Mouse (Mus musculus) spleen, embryonic (tissue): ENCODE measurements around the gene Tmem191c.

Source experiments
- CTCF ChIA-PET: fragments of 350-600 bp; sonication (Branson Sonifier 250); formaldehyde crosslinking; loops from one replicate; lab custom pipeline; 2022; lab: Charles Lee

Tmem191c gene

DNA sequence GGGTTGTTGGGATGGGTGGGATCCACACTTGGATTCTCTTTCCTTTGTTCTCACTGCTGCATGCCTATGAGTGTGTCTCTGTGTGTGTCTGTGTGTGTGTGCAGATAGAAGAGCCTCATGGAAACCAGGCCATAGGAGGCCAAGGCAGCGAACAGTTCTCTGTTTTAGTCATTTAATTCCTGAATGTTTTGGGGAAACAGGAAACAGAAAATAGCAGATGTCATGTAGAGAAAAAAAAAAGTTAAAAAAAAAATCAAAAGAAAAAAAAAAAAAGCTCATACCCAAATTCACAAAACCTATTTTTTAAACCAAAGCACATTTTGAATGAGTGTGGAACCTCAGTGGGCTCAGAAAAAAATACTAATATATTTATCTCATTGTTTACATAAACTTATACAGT, 14.5 kb upstream of the Tmem191c start:
- CTCF ChIA-PET = no interaction called here

DNA sequence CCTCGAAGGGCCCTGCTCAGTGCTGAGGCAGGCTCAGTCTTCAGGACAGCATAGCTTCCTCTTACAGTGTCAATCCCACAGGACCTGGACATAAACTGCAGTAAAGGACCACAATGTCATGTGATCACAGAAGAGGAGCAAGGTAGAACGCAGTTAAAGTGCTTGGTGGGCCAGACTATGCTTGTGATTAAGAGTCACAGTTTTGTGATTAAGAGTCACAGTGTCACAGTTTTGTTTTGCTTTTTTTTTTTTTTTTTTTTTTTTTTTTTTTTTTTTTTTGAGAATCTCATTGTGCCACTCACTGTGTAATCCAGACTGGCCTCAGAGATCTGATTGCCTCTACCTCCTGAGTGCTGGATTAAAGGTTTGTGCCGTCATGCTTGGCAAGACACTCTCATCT, 9.8 kb upstream of the Tmem191c start:
- CTCF ChIA-PET = no interaction called here

DNA sequence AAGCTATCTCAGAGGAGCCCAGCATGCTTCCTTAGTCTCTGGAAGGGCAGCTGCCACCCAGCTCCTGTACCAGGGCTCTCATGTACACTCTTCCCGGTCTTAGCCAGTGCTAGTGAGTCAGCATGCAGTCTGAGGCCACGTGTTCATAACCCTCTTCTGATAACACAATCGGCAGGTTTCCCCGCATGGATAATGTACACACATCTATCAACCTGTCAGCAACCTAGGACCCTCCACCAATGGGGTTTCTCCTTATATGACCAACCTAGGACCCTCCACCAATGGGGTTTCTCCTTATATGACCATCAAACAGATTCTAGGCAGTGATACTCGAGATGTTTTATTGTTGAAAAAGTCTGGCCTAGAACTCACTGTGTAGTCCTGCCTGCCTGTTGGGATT, 7.9 kb upstream of the Tmem191c start:
- CTCF ChIA-PET = no interaction called here

DNA sequence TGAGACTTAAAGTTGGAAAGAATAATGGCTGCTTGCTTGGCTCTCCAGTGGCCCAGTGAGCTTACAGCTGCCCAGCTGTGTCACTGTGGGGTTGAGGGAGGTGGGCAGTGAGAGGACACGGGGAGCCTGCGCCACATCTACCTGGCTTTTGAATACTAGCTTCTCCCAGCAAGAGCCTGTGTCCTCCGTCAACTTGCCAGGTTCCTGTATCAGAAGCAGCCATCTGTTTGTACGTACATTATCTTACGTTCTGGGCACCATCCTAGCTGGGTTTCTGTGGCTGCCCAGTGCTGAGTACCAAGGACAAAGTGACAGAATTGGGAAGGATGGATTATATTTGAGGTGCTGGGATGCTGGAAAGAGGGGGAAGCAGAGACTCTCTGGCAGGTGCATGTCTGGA, 6.0 kb upstream of the Tmem191c start:
- CTCF ChIA-PET = interaction anchor here (0.5 kb wide), 1 partner anchor 13 kb away, joined by 3 read pairs; no protein-coding TSS in a partner anchor

DNA sequence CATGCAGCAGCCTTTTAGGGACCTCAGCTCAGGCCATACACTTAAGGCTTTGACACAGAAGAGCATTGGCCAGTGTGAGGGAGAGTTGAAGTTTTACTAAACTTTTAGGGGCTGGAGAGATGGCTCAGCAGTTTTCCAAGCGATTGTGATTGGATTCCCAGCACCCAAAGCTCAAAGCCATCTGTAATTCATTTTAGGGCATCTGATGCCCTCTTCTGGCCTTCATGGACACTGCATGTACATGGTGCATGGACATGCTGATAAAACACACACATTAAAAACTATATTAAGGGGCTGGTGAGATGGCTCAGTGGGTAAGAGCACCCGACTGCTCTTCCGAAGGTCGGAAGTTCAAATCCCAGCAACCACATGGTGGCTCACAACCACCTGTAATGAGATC, 4.8 kb upstream of the Tmem191c start:
- CTCF ChIA-PET = no interaction called here

DNA sequence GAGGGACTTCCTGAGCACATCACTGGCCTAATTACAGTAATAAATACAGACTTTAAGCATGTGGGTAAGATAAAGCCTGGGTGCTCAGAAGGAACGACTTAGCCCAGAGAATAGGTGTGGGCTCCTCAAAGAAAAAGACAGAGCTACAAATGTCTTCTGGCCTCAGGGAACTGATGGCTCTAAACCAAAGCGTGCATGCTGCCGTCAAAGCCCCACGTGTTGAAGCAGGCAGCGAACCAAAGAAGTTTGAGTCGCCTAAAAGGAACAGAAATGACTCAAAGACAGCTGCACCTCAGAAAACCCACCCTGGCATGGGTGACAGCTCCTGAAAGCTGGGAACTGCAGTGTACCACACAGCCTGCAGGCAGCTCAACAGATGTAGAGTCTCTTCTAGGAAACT, 4.0 kb upstream of the Tmem191c start:
- CTCF ChIA-PET = interaction anchor here (0.8 kb wide), 1 partner anchor 45 kb away, joined by 7 read pairs; no protein-coding TSS in a partner anchor

DNA sequence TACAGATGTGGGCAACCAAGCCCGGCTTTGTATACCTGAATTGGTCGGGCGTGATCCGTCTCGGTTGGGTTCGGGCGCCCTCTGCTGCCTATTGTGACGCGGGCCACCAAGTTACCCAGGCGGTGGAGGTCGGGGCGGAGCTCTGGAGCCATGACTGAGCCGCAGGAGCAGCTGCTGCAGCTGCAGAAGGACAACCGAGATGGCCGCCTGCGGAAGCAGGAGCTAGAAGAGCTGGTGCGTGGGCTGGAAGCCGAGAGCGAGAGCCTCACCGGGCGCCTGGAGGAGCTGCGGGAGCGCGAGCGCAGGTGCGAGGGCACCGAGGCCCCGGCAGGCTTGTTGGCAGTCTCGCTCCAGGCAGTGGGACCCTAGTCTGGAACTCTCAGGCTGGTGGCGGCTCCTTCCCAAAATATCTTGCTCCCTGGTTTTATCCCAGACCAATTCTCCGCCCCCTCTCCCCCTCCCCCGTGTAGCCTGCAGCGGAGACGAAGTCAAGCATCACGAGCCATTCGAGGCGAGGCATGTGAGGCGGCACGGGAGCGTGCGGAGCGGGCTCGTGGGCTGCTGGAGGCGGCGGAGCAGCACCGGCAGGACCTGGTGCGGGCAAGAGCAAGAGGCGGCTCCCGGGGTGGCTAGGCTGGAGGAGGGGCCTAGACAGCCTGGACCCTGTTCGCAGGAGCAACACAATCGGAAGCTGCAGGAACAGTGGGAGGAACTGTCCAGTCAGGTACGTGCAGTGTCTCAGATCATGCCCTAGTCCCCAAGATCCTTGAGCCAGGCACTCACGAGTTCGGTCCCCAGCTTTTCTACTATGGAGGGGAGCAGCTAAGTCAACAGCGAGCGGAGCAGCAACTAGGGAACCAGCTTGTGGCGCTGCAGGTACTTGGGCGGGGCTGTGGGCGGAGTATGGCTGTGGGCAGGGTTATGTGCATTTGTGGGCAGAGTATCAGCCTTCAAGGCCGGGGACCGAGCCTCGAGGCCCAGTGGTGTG, 581 bp downstream of the Tmem191c start:
- CTCF ChIA-PET = interaction anchor here (1.3 kb wide), 1 partner anchor 67 kb away, joined by 5 read pairs; no protein-coding TSS in a partner anchor

DNA sequence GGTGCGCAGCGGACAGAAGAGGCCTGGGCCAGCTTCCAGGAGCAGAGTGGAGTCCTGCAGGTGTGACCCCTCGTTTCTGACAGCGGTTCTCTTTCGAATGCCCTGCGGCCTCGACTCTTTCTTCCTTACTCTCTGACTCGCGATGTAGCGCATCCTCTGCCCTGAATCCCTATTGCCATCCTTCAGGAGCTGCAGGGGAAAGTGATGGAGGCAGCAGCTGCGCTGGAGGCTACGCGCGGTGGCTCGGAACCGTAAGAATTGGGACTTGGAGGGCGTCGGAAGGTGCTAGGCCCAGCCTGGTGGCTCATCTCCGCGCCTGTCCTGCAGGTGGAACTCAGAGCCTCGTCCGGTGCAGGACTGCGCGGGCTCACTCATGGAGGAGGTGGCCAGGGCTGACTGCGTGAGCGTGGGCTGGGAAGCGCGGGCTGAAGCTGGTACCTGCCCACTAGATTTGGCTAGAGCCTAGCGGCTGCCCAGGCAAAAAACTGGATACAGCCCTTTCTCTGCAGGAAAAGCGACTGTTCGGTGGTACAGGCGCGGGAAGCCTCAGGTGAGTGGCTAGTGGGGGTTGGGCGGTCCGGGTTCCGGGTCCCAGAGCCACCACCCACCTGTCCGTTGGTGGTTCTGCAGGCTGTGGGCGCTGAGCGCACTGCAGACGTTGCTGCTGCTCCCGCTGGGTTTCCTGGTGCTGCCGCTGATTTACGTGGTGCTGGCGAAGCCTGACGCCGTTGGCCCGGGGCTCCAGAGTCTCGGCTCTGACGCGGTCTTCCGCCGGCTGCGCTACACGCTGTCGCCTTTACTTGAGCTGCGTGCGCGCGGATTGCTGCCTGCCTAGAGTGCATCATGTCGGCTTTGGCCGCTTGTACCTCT, 1.7 kb downstream of the Tmem191c start:
- CTCF ChIA-PET = interaction anchor here (1.3 kb wide), 1 partner anchor 68 kb away, joined by 5 read pairs; no protein-coding TSS in a partner anchor

DNA sequence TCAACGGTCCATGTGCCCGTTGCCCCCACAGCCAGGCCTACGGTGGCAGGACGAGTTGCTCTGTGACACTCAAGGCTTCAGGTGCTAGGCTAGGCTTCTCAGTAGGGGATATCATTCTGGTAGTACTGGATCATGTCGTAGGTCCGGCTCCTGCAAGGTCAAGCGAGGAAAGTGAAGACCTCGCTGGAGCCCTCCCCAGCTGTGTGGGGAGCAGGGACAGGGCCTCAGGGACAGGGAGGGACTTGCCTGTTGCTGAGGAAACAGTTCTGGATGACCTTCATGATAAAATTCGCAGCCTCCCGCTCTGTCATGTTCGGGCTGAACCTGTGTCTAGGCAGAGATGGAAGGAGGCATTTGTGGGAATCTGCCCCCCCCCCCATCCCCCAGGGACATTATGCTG, 4.6 kb downstream of the Tmem191c start:
- CTCF ChIA-PET = no interaction called here

DNA sequence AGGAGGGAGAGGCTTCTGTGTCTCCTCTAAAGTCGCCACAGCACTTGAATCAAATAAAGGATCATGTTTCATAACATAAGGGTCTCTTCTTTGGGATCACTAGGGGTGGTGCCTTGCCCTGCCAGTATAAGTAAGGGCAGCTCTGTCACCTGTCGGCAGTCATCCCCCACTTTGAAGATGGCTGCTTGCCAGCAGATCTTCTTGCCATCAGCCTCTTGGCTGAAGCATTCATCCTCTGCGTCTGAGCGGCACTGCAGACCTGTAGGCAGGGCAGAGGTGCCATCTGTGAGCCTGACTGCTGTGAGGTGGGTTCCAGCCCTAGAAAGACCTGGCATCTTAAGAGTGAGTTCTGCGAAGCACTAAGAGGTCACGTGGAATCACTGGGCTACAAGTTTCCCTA, 7.3 kb downstream of the Tmem191c start:
- CTCF ChIA-PET = no interaction called here

DNA sequence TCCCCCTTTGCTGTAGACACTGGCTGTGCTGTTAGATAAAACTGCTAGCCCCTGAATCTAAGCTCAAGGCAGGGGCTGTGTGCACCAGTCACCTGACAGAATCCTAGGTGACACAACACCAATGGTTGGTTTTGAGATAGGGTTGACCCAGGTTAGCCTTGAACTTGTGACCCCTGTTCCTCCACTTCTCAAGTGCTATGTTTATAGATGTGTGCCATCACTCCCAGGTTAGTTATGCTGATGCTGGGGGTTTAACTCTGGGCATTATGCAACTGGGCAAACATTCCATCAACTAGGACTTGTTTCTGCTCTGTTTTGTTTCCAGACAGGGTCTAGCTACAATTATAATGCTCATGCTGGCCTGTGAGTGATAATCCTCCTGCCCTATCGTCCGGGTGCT, 11.2 kb downstream of the Tmem191c start:
- CTCF ChIA-PET = no interaction called here

DNA sequence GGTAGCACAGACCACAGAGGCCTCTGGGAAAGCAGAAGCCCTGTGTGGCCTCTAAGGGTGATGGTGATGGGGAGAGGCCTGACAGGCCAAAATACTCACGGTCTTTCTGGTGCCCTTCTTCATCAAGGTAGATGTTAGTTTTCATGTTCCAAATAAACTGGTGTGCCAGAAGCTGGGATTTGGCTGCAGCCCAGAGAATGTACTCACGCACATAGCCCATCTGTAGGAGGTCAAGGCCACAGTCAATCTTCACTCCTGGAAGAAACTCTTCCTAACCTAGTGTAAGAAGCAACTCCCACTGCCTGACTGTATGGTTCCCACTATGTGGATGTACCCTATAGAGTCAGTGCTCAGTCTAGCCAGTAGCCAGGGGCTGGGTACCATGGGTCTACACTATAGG, 15.1 kb downstream of the Tmem191c start:
- CTCF ChIA-PET = no interaction called here

DNA sequence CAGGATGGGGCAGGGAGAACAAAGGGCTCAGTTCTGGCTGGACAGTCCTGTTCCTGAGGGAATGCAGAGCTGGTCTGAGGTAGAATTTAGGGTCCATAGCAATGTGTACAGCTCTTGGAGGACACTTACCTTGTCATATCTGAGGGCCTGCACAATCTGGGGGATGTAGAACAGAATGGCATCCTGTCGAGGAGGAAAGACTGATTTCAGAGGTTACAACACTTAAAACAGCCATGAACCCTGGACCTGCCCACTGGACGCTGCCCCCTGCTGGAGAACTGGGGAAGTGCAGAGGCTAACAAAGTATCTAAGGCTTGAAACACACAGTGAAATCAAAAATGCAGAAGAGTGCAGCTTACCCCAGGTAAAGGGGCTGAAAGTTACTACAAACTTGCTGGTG, 16.9 kb downstream of the Tmem191c start:
- CTCF ChIA-PET = interaction anchor here (0.8 kb wide), 1 partner anchor 83 kb away, joined by 3 read pairs; no protein-coding TSS in a partner anchor

DNA sequence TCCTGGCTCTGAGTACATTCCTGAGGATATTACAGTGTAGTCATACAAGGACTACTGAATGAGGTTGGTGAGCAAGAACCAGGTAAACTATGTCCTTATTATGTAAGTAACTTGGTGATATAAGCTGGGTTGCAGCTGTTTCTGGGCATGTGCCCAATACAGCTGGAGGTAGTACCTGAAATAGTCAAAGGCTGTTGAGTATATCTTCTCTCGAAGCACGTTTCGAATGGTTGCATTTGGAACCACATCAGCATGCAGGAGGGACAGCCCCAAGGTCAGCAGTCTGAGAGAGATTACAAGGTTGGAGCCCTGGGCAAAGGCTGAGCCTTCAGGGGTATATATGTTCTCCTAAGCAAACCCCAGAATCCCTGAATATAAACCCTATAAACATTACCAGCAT, 24.9 kb downstream of the Tmem191c start:
- CTCF ChIA-PET = interaction anchor here (0.6 kb wide), 1 partner anchor 1988 kb away, joined by 5 read pairs; no protein-coding TSS in a partner anchor

DNA sequence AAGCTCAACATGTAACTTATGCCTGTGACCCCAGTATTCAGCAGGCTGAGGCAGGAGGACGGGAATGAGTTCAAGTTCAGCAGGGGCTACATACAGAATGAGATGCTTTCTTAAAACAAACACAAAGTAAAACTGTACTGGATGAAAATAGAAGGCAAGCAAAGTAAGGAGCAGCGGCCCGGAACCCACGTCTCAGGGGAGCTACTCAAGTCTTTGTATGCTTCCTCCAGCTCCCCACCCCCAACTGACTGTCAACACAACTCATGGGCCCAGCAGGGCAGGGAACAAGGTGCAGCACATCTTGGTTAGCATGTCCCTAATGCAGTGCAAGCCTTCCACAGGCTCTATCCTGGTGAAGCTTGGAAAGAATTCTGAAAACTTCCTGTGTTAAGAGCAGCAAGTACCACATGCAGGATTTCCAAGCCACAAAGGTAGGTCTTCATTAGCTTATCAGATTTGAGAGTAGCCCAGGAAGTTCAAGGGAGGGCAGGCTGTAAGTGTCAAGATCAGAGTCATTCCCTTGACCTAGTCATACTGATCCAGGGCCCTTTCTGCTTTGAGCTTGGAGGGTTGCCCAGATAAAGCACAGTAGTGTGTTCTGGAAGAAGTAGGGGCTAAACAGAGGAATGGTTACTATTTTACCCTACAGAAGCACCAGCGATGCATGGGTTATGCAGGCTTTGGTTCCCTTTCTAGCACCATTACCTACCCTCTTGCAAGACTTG, 27.8 kb downstream of the Tmem191c start:
- CTCF ChIA-PET = no interaction called here

DNA sequence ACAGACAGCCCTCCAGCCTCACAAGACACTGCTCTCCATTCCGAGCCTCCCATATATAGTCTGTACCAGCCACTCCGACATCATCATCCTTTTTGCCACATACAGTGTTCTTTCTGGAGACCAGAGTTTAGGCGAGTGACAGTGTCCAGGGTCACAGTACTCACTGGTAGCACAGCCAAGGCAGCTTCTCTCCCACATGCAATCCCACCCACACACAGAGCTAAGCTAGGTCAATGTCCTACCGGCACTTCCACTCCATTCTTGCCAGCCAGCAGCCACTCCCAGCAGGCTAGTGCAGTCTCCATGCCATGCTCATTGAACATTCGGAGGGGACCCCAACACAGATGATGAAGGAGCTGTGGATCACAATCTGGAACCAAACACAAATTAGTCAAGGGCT, 31.6 kb downstream of the Tmem191c start:
- CTCF ChIA-PET = no interaction called here

DNA sequence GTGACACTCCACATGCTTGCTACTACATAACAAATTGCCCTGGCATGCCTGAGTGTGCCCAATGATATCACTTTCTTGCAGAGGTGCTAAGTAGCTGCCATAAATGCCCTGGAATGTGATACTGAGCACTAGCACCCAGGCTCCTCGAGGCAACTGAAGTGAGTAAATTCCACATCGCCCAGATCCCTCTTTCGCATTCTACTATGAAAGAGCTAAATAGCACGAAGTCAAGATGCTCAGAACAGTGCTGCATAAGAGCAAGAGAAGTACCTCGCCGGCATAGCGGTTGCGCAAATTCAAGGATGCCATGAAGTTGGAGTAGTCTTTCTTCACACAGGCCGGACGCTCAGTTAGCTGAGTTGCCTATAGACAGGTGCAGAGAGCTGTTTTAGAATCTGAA, 33.2 kb downstream of the Tmem191c start:
- CTCF ChIA-PET = no interaction called here

DNA sequence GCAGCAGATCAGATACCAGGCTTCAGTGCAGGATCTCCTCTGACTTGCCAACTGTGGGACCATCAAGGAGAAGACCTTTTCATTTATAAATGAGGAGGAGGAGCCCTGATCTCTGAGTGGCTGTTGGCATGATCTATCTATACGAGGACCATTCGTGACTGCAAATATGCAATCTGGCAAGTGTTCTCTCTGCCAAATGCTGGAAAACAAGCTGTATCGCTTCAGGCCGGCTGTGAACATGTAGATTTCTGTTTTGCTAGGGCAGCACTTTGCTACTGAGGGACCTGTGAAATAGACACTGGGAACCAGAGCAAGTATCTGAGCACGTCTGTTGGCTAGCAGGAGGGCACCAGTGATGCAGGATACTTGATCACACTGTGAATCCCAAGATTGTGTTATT, 36.7 kb downstream of the Tmem191c start:
- CTCF ChIA-PET = no interaction called here

DNA sequence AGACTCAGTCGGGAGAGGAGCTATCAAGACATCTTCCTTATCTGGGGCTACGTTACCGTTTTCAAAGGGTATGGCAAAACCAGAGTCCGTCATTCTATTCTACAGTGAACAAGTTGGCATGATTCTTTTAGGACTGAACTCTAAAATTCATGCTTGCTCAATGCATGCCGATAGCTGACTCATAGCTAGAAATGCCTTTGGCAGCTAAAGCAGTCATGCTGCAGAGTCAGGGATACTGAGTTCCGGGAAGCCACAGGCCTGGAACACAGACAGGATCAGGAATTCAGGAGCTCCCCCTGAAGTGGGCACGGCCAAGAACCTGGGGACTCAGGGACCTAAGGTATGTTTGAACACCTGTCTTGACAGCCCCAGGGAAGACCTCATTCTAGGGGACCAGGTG, 40.7 kb downstream of the Tmem191c start:
- CTCF ChIA-PET = no interaction called here

DNA sequence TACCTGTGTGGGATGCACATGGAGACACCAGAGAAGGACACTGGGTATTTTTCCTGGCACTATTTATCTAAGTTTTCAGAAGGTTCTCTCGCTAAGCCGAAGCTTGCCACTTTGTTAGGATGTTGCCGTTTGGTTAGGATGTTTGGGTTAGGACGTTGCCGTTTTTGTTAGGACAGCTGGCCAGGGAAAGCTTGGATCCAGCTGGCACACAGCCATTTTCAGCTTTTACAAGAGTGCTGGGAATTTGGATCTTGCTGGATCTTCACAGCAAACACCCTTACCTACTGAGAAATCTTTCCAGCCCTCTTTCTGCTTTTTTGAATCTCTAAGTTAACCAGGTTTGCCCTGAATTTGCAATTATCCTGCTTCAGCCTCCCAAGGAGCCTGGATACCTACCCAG, 45.6 kb downstream of the Tmem191c start:
- CTCF ChIA-PET = no interaction called here

DNA sequence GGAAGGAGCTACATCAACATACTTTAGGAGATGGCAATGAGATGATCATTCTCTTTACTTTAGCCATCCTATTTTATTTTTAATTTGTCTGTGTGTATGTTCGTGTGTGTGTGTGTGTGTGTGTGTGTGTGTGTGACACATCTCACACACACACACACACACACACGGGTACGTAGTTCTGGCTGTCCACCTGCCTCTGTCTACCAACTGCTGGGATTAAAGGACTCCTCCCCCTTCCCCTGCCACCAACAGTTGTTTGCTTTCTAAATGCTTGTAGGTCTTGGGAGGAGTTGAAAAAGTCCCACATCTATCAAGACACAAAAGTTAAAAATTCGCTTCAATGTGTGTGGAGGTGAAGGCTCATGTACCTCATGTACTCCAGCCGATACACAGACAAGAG, 48.9 kb downstream of the Tmem191c start:
- CTCF ChIA-PET = interaction anchor here (0.7 kb wide), 1 partner anchor 910 kb away, joined by 3 read pairs; no protein-coding TSS in a partner anchor
